Mouse (Mus musculus): ENCODE results near the gene Pde7b. TPM values are rescaled to one million over a fixed set of nuclear protein-coding genes. Genes with fewer than 3 reads are reported as not detected.

The Pde7b gene
- polyA plus RNA-seq, 1 experiment from 2014 or later = 3.6 TPM

- Histone ChIP-seq H3K9ac (ENCODE audit: low read length) (no peak overlapping the region), H3K4me3 (ENCODE audit: low read length) (no peak overlapping the region), H3K4me1 (replicated peaks; ENCODE audit: control insufficient read depth, insufficient read depth, low read length) (peaks cover 15% of the 10 kb centered on the region), H3K9me3 (ENCODE audit: control insufficient read depth, low read length) (no peaks in the 10 kb centered on the region), H3K36me3 (ENCODE audit: control insufficient read depth, insufficient read depth, low read length) (no peaks in the 10 kb centered on the region), H3K4me2 (ENCODE audit: low read depth, low read length) (no peak overlapping the region), H3K27me3 (ENCODE audit: control insufficient read depth, insufficient read depth, low read depth, low read length) (no peaks in the 10 kb centered on the region), H3K27ac (ENCODE audit: low read length) (no peak overlapping the region)
- WGBS = 60% methylated on average over 10 of the region's 10 CpGs
- 0 out of 2 replicates have a peak, but pooled peaks have one; percentile 22 for ATAC-seq (ENCODE audit: low read depth)
Measured at GRCm38 (mm10) chr10:20421299-20421883, 303.5 kb downstream of the Pde7b start.

DNA sequence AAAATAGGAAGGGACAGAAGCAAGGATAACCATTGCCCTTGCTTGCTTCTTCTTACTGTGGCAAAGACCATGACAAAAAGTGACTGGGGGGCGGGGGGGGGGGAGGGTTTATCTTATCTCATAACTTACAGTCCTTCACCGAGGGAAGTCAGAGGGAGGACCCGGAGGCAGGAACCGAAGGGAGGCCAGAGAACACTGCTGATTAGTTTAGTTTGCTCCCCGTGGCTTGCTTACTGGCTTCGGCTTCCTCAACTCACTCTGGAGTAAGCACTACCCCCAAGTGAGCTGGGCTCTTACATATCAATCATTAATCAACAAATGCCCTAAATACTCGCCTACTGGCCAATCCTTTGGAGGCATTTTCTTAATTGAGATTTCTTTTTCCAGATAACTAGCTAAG, 304.6 kb downstream of the Pde7b start:
- Histone ChIP-seq H3K9me3 (ENCODE audit: control insufficient read depth, low read length) (no peaks in the 10 kb centered on the region), H3K36me3 (ENCODE audit: control insufficient read depth, insufficient read depth, low read length) (no peaks in the 10 kb centered on the region), H3K9ac (ENCODE audit: low read length) (no peak overlapping the region), H3K27me3 (ENCODE audit: control insufficient read depth, insufficient read depth, low read depth, low read length) (no peaks in the 10 kb centered on the region), H3K4me3 (ENCODE audit: low read length) (no peak overlapping the region), H3K27ac (ENCODE audit: low read length) (no peak overlapping the region), H3K4me1 (replicated peaks; ENCODE audit: control insufficient read depth, insufficient read depth, low read length) (peaks cover 15% of the 10 kb centered on the region), H3K4me2 (ENCODE audit: low read depth, low read length) (no peak overlapping the region)
- no peak for ATAC-seq (ENCODE audit: low read depth)
- WGBS = 56% methylated on average over 7 of the region's 7 CpGs

- Histone ChIP-seq H3K4me1 (replicated peaks; ENCODE audit: control insufficient read depth, insufficient read depth, low read length) (peaks cover 15% of the 10 kb centered on the region), H3K4me3 (ENCODE audit: low read length) (no peak overlapping the region), H3K36me3 (ENCODE audit: control insufficient read depth, insufficient read depth, low read length) (no peaks in the 10 kb centered on the region), H3K27ac (ENCODE audit: low read length) (peak overlapping the region; percentile 81), H3K27me3 (ENCODE audit: control insufficient read depth, insufficient read depth, low read depth, low read length) (no peaks in the 10 kb centered on the region), H3K9me3 (ENCODE audit: control insufficient read depth, low read length) (no peaks in the 10 kb centered on the region), H3K9ac (ENCODE audit: low read length) (no peak overlapping the region), H3K4me2 (ENCODE audit: low read depth, low read length) (peak overlapping the region; percentile 26; the same call in 1 of the 2 replicates)
- peak; percentile 53 for ATAC-seq (ENCODE audit: low read depth)
- 53% methylated on average over 10 of the region's 10 CpGs for WGBS
Measured at GRCm38 (mm10) chr10:20418856-20419219, 306.0 kb downstream of the Pde7b start.

DNA sequence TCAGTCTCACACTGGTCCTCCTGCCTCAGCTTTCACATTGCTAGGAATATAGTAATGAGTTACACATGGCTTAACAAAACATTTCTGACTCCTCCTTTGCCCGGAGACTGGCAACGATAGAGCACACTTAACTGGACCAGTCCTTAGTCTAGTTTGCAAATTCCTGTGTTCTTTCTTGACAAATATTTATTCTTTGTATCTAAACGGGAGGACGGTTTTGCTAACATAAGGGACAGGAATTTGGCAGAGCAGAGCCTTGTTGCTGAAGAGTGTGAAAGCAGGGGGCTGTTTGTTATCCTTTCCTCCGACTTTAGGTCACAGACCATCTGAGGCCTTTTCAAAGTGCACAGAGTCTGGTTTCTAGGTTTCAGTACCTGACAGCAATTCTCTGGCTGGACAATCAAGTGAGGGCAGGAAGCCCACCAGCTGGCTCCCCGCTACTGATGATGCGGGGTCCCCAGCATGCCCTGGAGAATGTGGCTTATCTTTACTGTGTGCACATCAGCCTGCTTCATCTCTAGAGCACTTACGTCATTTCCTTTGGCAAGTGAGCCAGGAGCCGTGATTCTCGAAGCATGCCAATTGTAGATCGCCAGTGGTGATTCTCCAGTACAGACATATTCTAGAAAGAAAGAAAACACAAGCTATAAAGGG, 306.5 kb downstream of the Pde7b start:
- H3K36me3 ChIP-seq (ENCODE audit: control insufficient read depth, insufficient read depth, low read length) = no peaks in the 10 kb centered on the region
- peak overlapping the region; percentile 26 for H3K4me2 ChIP-seq (ENCODE audit: low read depth, low read length)
- peak; percentile 89 for ATAC-seq (ENCODE audit: low read depth)
- H3K27me3 ChIP-seq (ENCODE audit: control insufficient read depth, insufficient read depth, low read depth, low read length) = no peaks in the 10 kb centered on the region
- peak overlapping the region; percentile 81 for H3K27ac ChIP-seq (ENCODE audit: low read length)
- 8% methylated on average over 11 of the region's 11 CpGs for WGBS
- peaks cover 15% of the 10 kb centered on the region for H3K4me1 ChIP-seq (replicated peaks; ENCODE audit: control insufficient read depth, insufficient read depth, low read length)
- H3K9me3 ChIP-seq (ENCODE audit: control insufficient read depth, low read length) = no peaks in the 10 kb centered on the region
- no peak overlapping the region for H3K9ac ChIP-seq (ENCODE audit: low read length)
- H3K4me3 ChIP-seq (ENCODE audit: low read length) = no peak overlapping the region

DNA sequence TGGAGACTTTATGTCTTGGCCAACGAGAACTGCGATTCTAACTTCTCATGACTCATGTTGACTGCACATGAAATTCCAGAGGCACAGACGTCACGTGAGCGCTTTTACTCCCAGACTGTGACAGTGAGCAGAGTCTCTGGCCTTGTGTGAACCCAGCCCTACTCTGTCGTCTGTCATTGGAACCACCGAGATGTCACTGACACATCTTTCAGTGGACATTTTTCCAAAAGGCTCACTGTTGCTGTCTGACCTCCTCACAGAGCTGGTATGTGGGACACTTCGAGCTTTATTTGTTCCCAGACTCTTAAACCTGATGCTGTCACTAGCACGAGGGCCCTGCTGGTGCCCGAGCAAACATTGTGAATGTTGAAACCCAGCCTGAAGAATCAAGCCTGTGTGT, 315.7 kb downstream of the Pde7b start:
- Histone ChIP-seq H3K9me3 (ENCODE audit: control insufficient read depth, low read length) (no peaks in the 10 kb centered on the region), H3K27ac (ENCODE audit: low read length) (peak overlapping the region; percentile 87), H3K36me3 (ENCODE audit: control insufficient read depth, insufficient read depth, low read length) (peaks cover 3% of the 10 kb centered on the region; the same call in 1 of the 2 replicates), H3K9ac (ENCODE audit: low read length) (no peak overlapping the region), H3K27me3 (ENCODE audit: control insufficient read depth, insufficient read depth, low read depth, low read length) (no peaks in the 10 kb centered on the region), H3K4me1 (replicated peaks; ENCODE audit: control insufficient read depth, insufficient read depth, low read length) (peaks cover 17% of the 10 kb centered on the region; the same call in 1 of the 2 replicates), H3K4me2 (ENCODE audit: low read depth, low read length) (no peak overlapping the region), H3K4me3 (ENCODE audit: low read length) (no peak overlapping the region)
- peak; percentile 84 for ATAC-seq (ENCODE audit: low read depth)
- WGBS = 26% methylated on average over 10 of the region's 10 CpGs

DNA sequence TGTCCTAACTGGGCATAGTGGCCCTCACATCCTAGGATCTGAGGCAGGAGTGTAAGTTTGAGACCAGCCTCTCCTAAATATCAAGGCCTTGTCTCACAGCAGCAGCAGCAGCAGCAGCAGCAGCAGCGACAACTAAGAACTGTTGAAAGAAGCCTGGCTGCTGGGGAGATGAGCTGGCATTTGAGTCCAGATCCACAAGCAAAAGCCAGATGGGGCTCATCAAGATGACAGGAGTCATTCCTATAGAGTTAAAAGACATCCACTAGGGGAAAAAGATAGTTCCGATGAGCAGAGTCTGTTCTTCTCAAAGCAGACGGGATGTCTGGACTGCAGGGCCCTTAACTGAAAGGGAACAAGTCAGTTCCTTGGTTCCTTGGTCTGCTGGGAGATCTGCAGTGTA, 316.5 kb downstream of the Pde7b start:
- peaks cover 3% of the 10 kb centered on the region; the same call in 1 of the 2 replicates for H3K36me3 ChIP-seq (ENCODE audit: control insufficient read depth, insufficient read depth, low read length)
- peak overlapping the region; percentile 87 for H3K27ac ChIP-seq (ENCODE audit: low read length)
- ATAC-seq (ENCODE audit: low read depth) = peak; percentile 67
- WGBS = 50% methylated on average over 3 of the region's 3 CpGs
- H3K27me3 ChIP-seq (ENCODE audit: control insufficient read depth, insufficient read depth, low read depth, low read length) = no peaks in the 10 kb centered on the region
- H3K9ac ChIP-seq (ENCODE audit: low read length) = no peak overlapping the region
- H3K4me1 ChIP-seq (replicated peaks; ENCODE audit: control insufficient read depth, insufficient read depth, low read length) = peaks cover 17% of the 10 kb centered on the region; the same call in 1 of the 2 replicates
- no peaks in the 10 kb centered on the region for H3K9me3 ChIP-seq (ENCODE audit: control insufficient read depth, low read length)
- H3K4me3 ChIP-seq (ENCODE audit: low read length) = no peak overlapping the region
- no peak overlapping the region for H3K4me2 ChIP-seq (ENCODE audit: low read depth, low read length)

- ATAC-seq (ENCODE audit: low read depth) = peak; percentile 46; the same call in 1 of the 2 replicates
- Histone ChIP-seq H3K27me3 (ENCODE audit: control insufficient read depth, insufficient read depth, low read depth, low read length) (no peaks in the 10 kb centered on the region), H3K9ac (ENCODE audit: low read length) (no peak overlapping the region), H3K36me3 (ENCODE audit: control insufficient read depth, insufficient read depth, low read length) (no peaks in the 10 kb centered on the region), H3K27ac (ENCODE audit: low read length) (no peak overlapping the region), H3K4me2 (ENCODE audit: low read depth, low read length) (no peak overlapping the region), H3K4me1 (replicated peaks; ENCODE audit: control insufficient read depth, insufficient read depth, low read length) (peaks cover 16% of the 10 kb centered on the region), H3K4me3 (ENCODE audit: low read length) (no peak overlapping the region), H3K9me3 (ENCODE audit: control insufficient read depth, low read length) (no peaks in the 10 kb centered on the region)
- 69% methylated on average over 2 of the region's 2 CpGs for WGBS
Measured at GRCm38 (mm10) chr10:20405471-20405870, 319.4 kb downstream of the Pde7b start.

- 80% methylated on average over 5 of the region's 5 CpGs for WGBS
- H3K4me2 ChIP-seq (ENCODE audit: low read depth, low read length) = no peak overlapping the region
- no peaks in the 10 kb centered on the region for H3K9me3 ChIP-seq (ENCODE audit: control insufficient read depth, low read length)
- H3K36me3 ChIP-seq (ENCODE audit: control insufficient read depth, insufficient read depth, low read length) = no peaks in the 10 kb centered on the region
- ATAC-seq (ENCODE audit: low read depth) = no peak
- H3K4me1 ChIP-seq (replicated peaks; ENCODE audit: control insufficient read depth, insufficient read depth, low read length) = peaks cover 5% of the 10 kb centered on the region
- no peak overlapping the region for H3K27ac ChIP-seq (ENCODE audit: low read length)
- H3K27me3 ChIP-seq (ENCODE audit: control insufficient read depth, insufficient read depth, low read depth, low read length) = no peaks in the 10 kb centered on the region
- H3K9ac ChIP-seq (ENCODE audit: low read length) = no peak overlapping the region
- no peak overlapping the region for H3K4me3 ChIP-seq (ENCODE audit: low read length)
Measured at GRCm38 (mm10) chr10:20402941-20403340, 321.9 kb downstream of the Pde7b start.

DNA sequence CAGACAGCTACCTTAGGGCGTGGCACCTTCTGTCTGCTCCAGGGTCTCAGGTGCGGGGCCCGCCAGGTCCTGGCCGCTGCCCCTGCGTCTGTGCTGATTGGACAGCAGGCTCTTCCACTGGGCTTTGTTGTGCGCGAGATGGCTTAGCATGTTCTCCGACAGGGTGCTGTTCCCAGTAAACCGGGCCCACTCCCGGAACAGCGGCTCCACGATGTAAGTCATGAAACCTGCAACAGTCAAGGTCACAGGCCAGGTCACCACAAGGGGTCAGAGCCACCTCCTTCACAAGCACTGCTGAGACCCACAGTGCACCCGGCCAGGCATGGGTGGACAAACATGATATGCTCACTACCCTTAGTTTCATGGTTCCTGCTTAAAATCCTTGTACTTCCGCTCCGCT, 324.5 kb downstream of the Pde7b start:
- Histone ChIP-seq H3K27me3 (ENCODE audit: control insufficient read depth, insufficient read depth, low read depth, low read length) (no peaks in the 10 kb centered on the region), H3K4me2 (ENCODE audit: low read depth, low read length) (peak overlapping the region; percentile 28; the same call in 1 of the 2 replicates), H3K4me3 (ENCODE audit: low read length) (no peak overlapping the region), H3K27ac (ENCODE audit: low read length) (no peak overlapping the region), H3K4me1 (replicated peaks; ENCODE audit: control insufficient read depth, insufficient read depth, low read length) (peaks cover 5% of the 10 kb centered on the region), H3K9ac (ENCODE audit: low read length) (no peak overlapping the region), H3K36me3 (ENCODE audit: control insufficient read depth, insufficient read depth, low read length) (no peaks in the 10 kb centered on the region), H3K9me3 (ENCODE audit: control insufficient read depth, low read length) (no peaks in the 10 kb centered on the region)
- WGBS = 67% methylated on average over 15 of the region's 15 CpGs
- ATAC-seq (ENCODE audit: low read depth) = no peak

All from lung, embryonic 16.5 days (tissue).